Mouse (Mus musculus) forebrain, embryonic 13.5 days (tissue): ENCODE data around the gene Gm5483. TPM values are rescaled to one million over a fixed set of nuclear protein-coding genes. Genes with fewer than 3 reads are reported as not detected.
"Not testable (repeated sequence)": the region's sequence is repeated elsewhere in the genome, so short reads cannot be mapped to it uniquely, and the experiment has no call there.

Source experiments
- ATAC-seq: fragments of 200-750 bp; cut with Nextera tagmentation; 2 replicates; pipeline ENCODE4 v1.8.0; 2017
- H3K27ac ChIP-seq: fragments of 300-500 bp; sonication (generic); 2 replicates; pipeline ENCODE4 v1.5.1; 2015; ENCODE audit warnings: inconsistent platforms, mild to moderate bottlenecking, moderate library complexity
- H3K27me3 ChIP-seq: fragments of 300-500 bp; sonication (generic); 2 replicates; pipeline ENCODE4 v1.6.1; 2015; ENCODE audit warnings: mild to moderate bottlenecking, inconsistent platforms
- H3K36me3 ChIP-seq: fragments of 300-500 bp; sonication (generic); 2 replicates; pipeline ENCODE4 v1.6.1; 2015; ENCODE audit warnings: mild to moderate bottlenecking, inconsistent platforms; ENCODE audit not compliant: poor library complexity, severe bottlenecking
- H3K4me1 ChIP-seq: fragments of 300-500 bp; sonication (generic); 2 replicates; pipeline ENCODE4 v1.6.1; 2015; ENCODE audit warnings: inconsistent platforms
- H3K4me2 ChIP-seq: fragments of 300-500 bp; sonication (generic); 2 replicates; pipeline ENCODE4 v1.6.1; 2015; ENCODE audit warnings: inconsistent platforms, mild to moderate bottlenecking, moderate library complexity
- H3K4me3 ChIP-seq: fragments of 300-500 bp; sonication (generic); 2 replicates; pipeline ENCODE4 v1.5.1; 2015; ENCODE audit warnings: mild to moderate bottlenecking, inconsistent platforms
- H3K9ac ChIP-seq: fragments of 300-500 bp; sonication (generic); 2 replicates; pipeline ENCODE4 v1.6.1; 2015; ENCODE audit warnings: mild to moderate bottlenecking, inconsistent platforms
- H3K9me3 ChIP-seq: fragments of 300-500 bp; sonication (generic); replicated peaks from 2 replicates; pipeline ENCODE4 v1.6.1; 2016; ENCODE audit warnings: inconsistent platforms
- WGBS: fragments of 180-500 bp; shearing (Covaris S2); methylation state at CpG from one replicate; pipeline ENCODE4 v1.1.7; 2015; 5-methylcytosine and 5-hydroxymethylcytosine counted together
- polyA plus RNA-seq: library from polyadenylated mRNA; unstranded; fragments of >200 nt; fragmentation: Nextera tagmentation; extraction: Ambion mirVana; gene quantifications from 2 replicates; pipeline ENCODE4 v1.2.1, GENCODE M21; 2015

Gm5483 gene
- 0.32 and 0.53 TPM in 2 replicates for polyA plus RNA-seq

DNA sequence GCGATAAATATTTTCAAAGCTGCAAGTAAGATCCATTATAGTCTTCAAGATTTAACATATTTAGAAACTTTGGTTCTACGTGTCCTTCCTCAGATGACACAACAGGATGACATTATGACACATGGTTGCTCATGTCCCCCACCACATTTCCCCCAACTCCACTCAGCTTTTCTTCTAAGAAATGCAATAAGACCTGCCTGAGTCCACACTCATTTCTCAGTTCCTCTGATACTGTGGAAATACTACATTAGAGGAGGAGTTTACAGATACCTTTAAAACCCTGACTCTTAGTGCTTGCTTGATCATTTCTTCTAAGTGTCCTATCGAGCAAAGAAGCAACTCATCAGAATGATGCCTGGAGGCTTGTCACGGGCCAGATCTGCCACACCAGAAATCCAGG, at the start of gene Gm5483:
Gene Gm5483 (plus strand): TSS at position 301 of the 400 bp plus-strand sequence.
- not testable (repeated sequence) for H3K27ac ChIP-seq, H3K4me2 ChIP-seq, H3K4me1 ChIP-seq, ATAC-seq, H3K9ac ChIP-seq, H3K36me3 ChIP-seq, H3K9me3 ChIP-seq, H3K4me3 ChIP-seq, H3K27me3 ChIP-seq
- WGBS = 83% methylated on average over 4 of the region's 4 CpGs

DNA sequence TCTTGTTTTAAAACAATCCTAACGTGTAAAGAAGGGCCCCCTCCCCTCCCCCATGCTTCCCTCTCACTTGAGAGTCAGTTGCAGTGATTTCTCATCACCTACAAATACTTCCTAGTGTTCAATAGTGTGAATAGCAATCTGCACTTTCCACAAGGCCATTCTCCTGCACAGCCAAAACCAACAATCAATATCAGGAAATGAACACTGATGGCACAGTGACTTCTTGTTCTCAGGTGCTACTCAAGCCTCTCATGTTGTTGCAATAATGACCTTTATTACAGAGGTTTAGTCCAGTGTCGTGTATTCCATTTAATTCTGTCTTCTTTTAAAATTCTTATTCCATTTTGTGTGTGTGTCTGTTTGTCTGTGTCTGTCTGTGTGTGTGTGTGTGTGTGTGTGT, 45.8 kb upstream of the Gm5483 start:
- no peak overlapping the region for H3K4me2 ChIP-seq
- no peak for ATAC-seq
- 80% methylated on average over 2 of the region's 2 CpGs for WGBS

DNA sequence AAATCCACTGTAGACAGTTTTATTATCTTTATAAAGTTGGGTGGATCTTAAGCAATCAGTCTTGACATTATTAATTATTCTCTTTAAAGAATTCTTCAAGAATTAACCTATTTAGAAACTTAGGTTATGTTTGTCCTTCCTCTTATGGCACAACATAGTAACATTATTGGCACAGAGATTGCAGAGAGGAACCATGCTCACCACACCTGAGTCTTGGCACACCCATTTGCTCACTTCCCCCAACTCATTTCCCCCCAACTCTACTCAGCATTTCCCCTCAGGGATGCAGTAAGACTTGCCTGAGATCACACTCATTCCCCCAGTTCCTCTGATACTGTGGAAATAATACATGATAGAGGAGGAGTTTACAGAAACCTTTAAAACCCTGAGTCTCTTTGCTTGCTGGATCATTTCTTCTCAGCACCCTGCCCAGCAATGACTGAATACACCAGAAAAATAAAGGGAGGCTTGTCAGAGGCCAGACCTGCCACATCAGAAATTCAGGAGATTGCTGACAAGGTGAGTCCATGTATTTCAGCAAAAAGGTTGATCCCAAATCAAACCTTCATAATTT, 27.5 kb upstream of the Gm5483 start, which contains the start of gene Stfa2l1:
Gene Stfa2l1 (plus strand): TSS at position 410 of the 574 bp plus-strand sequence.
- Histone ChIP-seq H3K9ac (no peak within 1 kb of the TSS), H3K27ac (no peak within 1 kb of the TSS), H3K4me2 (no peak within 1 kb of the TSS), H3K4me1 (no peaks in the 10 kb centered on the region), H3K4me3 (no peak within 1 kb of the TSS), H3K36me3 (no peaks in the 10 kb centered on the region), H3K27me3 (no peaks in the 10 kb centered on the region), H3K9me3 (no peaks in the 10 kb centered on the region)
- ATAC-seq = no peak

More for the DNA sequence above, 45.8 kb upstream of the Gm5483 start:
- Histone ChIP-seq H3K9ac (no peak overlapping the region), H3K9me3 (no peaks in the 10 kb centered on the region), H3K27me3 (no peaks in the 10 kb centered on the region), H3K4me3 (no peak overlapping the region), H3K36me3 (no peaks in the 10 kb centered on the region), H3K27ac (no peak overlapping the region), H3K4me1 (no peaks in the 10 kb centered on the region)

DNA sequence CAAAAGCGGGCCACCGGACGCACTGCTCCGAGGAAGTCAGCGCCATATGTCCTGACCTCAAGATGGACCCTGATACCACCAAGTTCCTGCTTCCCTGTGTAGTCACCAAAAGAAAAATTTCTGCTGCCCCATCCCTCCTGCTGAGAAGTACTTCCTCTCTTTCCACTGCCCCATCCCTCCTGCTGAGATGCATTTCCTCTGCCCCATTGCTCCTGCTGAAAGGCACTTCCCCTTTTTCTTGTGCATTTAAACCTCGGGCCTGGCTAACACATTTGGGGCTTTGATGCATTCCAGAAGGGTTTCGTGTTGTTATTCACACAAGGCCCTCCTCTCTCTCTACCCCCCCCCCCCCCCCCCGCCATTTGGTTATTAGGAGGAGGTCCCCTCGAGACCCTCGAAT, 16.2 kb upstream of the Gm5483 start:
- not testable (repeated sequence) for H3K9ac ChIP-seq, H3K36me3 ChIP-seq, H3K27ac ChIP-seq, ATAC-seq, H3K4me2 ChIP-seq, H3K4me3 ChIP-seq, H3K4me1 ChIP-seq, H3K27me3 ChIP-seq, H3K9me3 ChIP-seq
- 79% methylated on average over 10 of the region's 10 CpGs for WGBS

DNA sequence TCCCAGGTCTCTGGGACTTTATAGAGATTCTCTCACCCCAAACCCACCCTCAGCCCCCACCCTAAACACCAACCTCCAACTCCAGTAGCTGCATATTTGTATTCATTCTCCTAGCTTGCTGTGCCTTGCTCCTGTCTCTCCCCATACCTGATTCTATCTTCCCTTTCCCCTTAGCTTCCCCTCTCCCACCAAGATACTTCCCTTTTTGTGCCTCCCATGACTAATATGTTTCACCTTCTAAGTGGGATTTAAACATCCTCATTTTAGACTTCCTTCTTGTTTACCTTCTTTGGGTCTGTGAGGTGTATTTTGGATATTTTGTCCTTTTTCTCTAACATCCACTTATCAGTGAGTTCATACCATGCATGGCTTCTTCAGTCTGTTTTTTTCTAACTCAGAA, 7.9 kb upstream of the Gm5483 start:
- Histone ChIP-seq H3K4me2 (no peak overlapping the region), H3K27ac (no peak overlapping the region), H3K4me1 (no peaks in the 10 kb centered on the region)

DNA sequence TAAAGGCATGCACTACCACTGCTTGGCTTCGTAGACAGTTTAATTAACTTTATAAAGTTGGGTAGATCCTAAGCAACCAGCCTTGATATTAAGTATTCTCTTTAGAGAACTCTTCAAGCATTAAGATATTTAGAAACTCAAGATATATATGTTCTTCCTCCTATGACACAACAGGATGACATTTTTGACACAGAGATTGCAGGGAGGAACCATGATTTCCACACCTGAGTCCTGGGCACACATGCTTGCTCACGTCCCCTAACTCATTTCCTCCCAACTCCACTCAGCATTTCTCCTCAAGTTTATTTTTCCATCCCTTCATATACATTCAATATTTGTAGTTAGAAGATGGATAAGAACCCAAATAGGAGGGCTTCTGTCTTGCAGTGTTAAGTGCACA, 4.1 kb upstream of the Gm5483 start:
- WGBS = 83% methylated on average over 2 of the region's 2 CpGs
- Histone ChIP-seq H3K4me2 (no peak overlapping the region), H3K27ac (no peak overlapping the region)

More for the DNA sequence above, 7.9 kb upstream of the Gm5483 start:
- Histone ChIP-seq H3K4me3 (no peak overlapping the region), H3K9ac (no peak overlapping the region), H3K9me3 (0 out of 2 replicates have a peak, but pooled peaks cover 3% of the 10 kb centered on the region), H3K27me3 (no peaks in the 10 kb centered on the region), H3K36me3 (no peaks in the 10 kb centered on the region)
- ATAC-seq = no peak

DNA sequence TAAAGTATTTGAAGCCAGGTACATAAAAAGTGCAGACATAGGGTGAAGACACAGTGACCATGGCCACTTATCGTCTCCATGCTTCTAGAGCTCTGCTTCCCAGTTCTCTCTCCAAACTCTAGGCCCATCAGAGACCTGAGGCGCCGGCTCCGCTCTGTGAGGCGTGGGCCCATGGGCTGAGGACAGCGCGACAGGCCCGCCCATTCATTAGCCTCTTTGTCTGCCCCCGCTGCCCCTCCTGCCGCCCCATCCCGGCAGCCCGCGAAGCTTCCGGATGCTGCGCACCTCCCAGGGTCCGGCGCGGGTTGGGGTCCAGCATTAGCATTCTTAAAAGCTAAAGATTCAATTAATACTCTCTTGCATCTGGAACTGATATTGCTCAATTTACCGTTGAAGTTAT, 15.2 kb downstream of the Gm5483 start:
- peak overlapping the region; percentile 36; the same call in 1 of the 2 replicates for H3K4me2 ChIP-seq
- no peak overlapping the region for H3K4me3 ChIP-seq
- H3K27ac ChIP-seq = no peak overlapping the region
- 37% methylated on average over 19 of the region's 19 CpGs for WGBS
- no peak for ATAC-seq
- H3K9me3 ChIP-seq = no peaks in the 10 kb centered on the region
- no peaks in the 10 kb centered on the region for H3K27me3 ChIP-seq
- no peaks in the 10 kb centered on the region for H3K36me3 ChIP-seq
- no peak overlapping the region for H3K9ac ChIP-seq
- H3K4me1 ChIP-seq = no peaks in the 10 kb centered on the region

More for the DNA sequence above, 4.1 kb upstream of the Gm5483 start:
- 0 out of 2 replicates have a peak, but pooled peaks cover 2% of the 10 kb centered on the region for H3K9me3 ChIP-seq
- no peaks in the 10 kb centered on the region for H3K4me1 ChIP-seq
- no peaks in the 10 kb centered on the region for H3K36me3 ChIP-seq
- H3K9ac ChIP-seq = no peak overlapping the region
- no peak for ATAC-seq
- no peaks in the 10 kb centered on the region for H3K27me3 ChIP-seq
- no peak overlapping the region for H3K4me3 ChIP-seq

DNA sequence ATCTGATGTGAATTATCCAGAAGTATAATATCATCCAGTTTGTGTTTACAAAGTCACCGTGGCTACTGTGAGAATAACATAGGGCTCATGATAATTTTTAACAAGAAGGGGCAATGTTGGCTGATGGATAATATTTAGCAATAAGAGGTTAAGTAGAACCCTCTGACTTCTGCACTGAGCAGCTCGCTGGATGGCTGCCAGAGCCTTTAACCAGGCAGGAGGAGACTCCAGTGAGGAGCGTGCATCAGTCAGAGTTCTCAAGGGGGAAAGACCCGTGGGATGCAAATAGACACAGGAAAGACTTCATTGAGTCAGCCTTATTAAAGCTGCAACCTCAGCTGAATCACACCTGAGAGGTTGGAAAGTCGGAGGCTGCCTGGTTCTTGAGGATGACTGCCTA, 19.8 kb downstream of the Gm5483 start:
- no peaks in the 10 kb centered on the region for H3K4me1 ChIP-seq
- no peaks in the 10 kb centered on the region for H3K36me3 ChIP-seq
- H3K4me2 ChIP-seq = no peak overlapping the region
- H3K9me3 ChIP-seq = no peaks in the 10 kb centered on the region
- H3K4me3 ChIP-seq = no peak overlapping the region
- H3K9ac ChIP-seq = no peak overlapping the region
- ATAC-seq = no peak
- H3K27ac ChIP-seq = no peak overlapping the region
- no peaks in the 10 kb centered on the region for H3K27me3 ChIP-seq
- WGBS = 83% methylated on average over 5 of the region's 5 CpGs

DNA sequence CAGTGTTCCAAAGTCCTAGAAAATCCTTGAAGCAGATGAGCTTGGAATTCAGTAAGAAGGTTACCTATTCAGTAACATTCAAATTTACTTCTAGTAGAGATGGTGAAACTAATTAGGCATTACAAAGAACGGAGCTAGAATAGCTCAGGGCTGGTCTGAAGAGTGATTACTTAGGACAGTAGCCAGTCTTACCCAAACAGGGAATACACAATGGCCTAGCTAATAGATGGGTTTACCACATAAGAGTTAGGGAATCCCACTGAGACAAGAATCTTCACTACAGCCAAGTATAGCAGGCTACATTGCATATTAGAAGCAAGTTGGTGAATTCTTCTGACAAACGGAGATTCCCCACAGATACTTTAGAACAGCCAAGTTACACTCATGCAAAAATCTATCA, 21.7 kb downstream of the Gm5483 start:
- H3K27me3 ChIP-seq, H3K36me3 ChIP-seq, H3K9me3 ChIP-seq, H3K9ac ChIP-seq, H3K4me1 ChIP-seq, H3K4me2 ChIP-seq, H3K4me3 ChIP-seq, H3K27ac ChIP-seq, ATAC-seq: not testable (repeated sequence)
- WGBS = 38% methylated on average over 2 of the region's 2 CpGs

DNA sequence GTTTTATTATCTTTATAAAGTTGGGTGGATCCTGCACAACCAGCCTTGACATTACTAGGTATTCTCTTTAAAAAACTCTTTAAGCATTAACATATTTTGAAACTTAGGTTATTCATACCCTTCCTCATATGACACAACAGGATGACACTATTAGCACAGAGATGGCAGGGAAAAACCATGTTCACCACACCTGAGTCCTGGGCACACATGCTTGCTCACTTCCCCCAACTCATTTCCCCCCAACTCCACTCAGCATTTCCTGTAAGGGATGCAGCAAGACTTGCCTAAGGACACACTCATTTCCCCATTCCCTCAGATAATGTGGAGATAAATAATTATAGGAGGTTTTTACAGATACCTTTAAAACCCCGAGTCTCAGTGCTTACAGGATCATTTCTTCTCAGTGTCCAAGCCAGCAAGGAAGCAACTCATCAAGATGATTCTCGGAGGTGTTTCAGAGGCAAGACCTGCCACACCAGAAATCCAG, 26.0 kb downstream of the Gm5483 start, which contains the start of gene Gm5416:
Gene Gm5416 (plus strand): TSS at position 437 of the 487 bp plus-strand sequence.
- H3K4me2 ChIP-seq = no peak within 1 kb of the TSS
- no peaks in the 10 kb centered on the region for H3K4me1 ChIP-seq
- no peak within 1 kb of the TSS for H3K4me3 ChIP-seq
- H3K36me3 ChIP-seq = no peaks in the 10 kb centered on the region
- H3K27ac ChIP-seq = no peak within 1 kb of the TSS
- no peaks in the 10 kb centered on the region for H3K27me3 ChIP-seq
- H3K9me3 ChIP-seq = no peaks in the 10 kb centered on the region
- H3K9ac ChIP-seq = no peak within 1 kb of the TSS
- 83% methylated on average over 2 of the region's 2 CpGs for WGBS
- no peak for ATAC-seq

DNA sequence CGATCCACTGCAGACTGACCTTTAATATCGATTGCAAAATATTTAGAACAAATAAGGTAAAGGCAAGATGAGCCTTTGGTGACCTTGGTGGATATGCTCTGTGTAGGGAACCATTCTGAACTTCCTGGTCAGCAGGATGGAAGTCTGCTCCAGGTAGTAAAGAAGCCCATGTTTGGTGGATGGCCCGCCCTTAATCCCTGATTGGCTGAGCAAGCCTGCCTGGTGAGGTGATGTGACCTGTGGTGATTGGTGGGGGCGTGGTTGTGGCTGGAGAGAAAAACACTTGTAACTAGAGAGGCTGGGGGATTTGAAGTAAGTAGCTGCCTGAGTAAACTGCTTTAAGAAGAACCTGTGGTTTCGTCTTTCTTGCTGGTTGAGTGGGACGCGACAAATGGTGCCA, 37.2 kb downstream of the Gm5483 start, which contains the start of gene 2010005H15Rik:
Gene 2010005H15Rik (plus strand): TSS at position 301 of the 400 bp plus-strand sequence.
- not testable (repeated sequence) for H3K4me3 ChIP-seq, H3K4me1 ChIP-seq, H3K9me3 ChIP-seq, H3K9ac ChIP-seq, H3K4me2 ChIP-seq, H3K27me3 ChIP-seq, ATAC-seq, H3K27ac ChIP-seq, H3K36me3 ChIP-seq
- WGBS = 91% methylated on average over 7 of the region's 7 CpGs
